Mouse (Mus musculus): ENCODE measurements around the gene Glrx3.

Gene Glrx3

DNA sequence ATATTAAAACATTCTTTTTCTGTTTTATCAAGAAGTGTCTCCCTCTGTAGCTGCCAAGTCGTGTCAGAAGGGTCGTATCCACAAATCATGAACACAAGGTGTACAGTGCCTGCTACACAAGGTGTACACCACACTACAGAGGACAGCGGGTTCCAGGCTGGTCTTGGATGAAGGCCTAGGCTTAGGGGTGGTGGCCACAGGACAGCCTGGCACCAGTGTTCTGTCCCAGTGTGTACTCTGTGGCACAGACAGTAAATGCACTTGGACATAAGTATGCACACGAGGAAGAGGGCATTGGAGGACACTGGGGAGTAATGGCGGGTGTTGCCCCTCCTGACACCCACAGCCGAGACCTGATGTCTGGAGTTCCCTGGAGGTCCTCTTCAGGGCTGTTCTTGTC, 34.7 kb downstream of the Glrx3 start:
- no peak for DNase-seq (ENCODE audit: low spot score)

DNA sequence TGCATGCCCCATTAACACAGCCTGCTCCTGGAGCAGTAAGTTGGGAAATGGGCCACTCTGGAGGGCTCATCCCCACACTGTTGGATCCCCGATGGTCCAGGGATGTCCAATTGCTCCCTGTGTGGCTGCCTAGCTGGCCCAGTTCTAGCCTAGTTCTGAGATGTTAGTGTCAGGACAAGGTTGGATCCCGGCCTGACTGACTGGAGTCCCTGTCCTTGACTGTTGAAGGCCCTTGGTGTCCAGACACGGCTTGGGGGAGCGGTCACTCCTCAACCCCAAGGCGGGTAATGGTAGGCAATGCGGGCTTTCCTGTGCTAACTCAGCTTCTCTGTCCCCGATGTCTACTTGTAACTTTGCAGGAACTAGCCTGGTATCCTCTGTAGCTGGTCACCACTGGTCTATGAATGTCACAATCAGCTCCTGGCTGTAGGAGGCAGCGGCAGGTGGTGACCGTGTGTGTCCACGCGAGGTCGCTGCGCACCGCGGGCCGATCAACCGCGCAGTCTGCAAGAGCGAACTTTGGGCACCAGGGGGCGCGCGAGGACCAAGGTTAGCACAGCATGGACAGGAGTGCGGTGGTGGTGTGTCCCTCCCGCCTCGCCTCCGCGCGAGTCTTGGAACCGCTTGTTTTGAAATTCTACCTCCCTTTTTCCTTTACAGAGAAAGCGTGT, 40.7 kb downstream of the Glrx3 start:
- DNase-seq (ENCODE audit: low spot score) = peak; percentile 100

DNA sequence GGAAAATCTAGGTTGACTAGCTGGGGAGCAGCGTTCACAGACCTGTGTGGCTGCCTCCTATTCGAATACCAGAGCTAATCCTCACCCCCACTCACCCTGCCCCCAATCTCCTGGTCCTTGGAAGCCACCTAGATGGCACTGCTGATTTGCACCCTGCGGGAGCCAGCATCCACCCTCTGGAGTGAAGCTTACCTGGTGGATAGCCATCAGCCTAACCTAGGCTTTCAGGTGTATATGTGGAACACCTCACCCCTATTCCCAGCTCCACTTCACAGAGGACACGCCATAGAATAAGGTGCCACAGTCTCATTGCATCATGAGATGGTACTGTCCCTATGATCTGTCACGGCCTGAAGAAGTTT, 41.2 kb downstream of the Glrx3 start:
- no peak for DNase-seq (ENCODE audit: low spot score)

DNA sequence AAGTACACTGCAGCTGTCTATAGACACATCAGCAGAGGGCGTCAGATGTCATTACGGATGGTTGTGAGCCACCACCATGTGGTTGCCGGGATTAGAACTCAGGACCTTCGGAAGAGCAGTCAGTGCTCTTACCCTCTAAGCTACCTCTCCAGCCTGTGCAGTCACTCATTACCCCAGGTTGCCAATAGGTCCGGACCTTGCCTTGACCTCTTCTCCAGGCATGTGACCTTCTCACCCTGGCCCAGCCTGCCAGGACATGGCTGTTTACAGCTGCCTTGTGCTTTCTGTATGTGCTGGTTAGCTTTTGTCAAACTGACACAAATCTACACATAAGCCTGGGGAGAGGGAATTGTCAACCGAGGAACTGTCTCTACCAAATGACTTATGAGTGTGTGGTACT, 43.4 kb downstream of the Glrx3 start:
- DNase-seq (ENCODE audit: low spot score) = no peak

DNA sequence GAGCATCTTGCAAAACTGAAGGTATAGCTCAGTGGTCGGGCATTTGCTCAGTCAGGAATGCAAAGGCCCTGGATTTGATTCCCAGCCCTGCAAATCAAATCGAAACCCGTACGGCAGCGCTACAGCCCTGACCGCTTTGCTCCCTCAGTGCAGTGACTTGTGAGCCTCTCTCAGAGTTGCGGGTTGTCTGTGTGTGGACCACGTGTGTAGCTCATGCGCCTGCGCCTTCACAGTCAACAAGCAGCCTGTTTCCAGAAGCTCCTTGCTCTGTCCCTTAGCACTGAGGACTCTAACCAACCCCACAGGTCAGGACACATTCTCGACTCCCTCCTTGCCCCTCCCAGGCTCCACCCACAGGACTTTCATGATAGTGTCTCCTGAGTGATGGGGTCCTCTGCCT, 46.6 kb downstream of the Glrx3 start:
- DNase-seq (ENCODE audit: low spot score) = no peak

DNA sequence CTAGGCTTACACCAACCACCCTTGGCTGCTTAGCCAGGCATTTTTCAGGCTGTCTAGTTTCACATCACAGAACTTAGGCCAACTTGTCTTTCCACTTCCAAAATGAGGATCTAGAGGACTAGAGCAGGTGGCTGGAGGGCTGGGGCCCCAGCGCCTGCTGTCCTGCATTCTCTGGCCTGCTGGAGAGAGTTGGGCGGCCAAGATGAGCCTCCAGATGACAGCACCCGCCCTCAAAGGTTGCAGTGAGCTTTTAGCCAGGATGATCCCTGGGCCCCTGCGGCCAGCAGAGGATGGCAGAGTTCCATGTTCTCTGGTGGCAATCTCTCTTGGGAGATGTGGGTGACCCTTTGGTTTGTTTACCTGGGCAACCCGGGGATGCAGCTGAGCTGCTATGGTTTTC, 51.0 kb downstream of the Glrx3 start:
- no peak for DNase-seq (ENCODE audit: low spot score)

DNA sequence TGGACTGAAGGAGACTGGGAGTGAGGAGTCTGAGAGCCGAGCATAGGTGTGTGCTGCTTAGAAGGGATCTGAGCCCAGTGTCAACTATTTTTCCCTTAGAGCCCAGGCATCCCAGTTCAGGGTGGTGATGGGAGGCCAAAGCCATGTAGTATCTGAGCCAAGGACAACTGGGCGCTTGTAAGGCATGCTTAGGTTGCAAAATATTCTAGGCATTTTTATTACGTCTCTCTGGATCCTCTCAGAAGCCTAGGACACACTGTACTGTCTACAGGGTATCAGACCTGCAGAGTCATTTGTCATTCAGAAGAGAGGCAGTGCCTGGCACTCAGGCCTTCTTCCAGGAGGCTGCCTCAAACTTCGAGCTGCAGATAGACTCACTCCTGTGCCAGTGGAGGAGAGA, 53.3 kb downstream of the Glrx3 start:
- DNase-seq (ENCODE audit: low spot score) = no peak

DNA sequence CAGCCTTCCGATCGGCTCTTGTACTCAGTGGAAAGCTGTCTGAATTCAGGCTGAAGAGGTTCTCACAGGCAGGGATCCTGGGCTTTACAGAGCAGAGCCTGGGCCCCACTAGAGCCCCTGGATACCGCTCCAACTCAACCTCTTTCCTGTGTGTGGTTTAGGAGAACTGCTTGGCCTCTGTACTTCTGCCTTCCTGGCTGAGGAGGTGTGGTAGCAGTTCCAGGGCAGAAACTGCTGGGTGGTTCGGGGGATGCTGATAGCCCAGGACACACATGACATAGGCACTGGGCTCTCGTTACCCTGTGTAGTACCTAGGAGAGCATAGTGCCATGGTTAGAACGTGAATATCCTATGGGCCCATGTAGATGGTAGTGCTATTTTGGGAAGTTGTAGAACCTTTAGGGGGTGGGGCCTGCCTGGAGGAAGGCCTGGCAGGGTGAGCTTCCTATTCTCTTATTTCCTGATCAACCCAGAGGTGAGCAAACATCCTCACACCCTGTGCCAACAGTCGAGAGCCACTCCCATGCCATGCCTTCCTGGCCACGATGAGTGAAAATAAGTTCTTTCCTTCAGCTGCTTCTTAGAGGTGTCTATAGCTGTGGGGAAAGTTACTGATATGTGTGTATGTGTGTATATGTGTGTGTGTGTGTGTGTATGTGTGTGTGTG, 55.0 kb downstream of the Glrx3 start:
- DNase-seq (ENCODE audit: low spot score) = no peak

DNA sequence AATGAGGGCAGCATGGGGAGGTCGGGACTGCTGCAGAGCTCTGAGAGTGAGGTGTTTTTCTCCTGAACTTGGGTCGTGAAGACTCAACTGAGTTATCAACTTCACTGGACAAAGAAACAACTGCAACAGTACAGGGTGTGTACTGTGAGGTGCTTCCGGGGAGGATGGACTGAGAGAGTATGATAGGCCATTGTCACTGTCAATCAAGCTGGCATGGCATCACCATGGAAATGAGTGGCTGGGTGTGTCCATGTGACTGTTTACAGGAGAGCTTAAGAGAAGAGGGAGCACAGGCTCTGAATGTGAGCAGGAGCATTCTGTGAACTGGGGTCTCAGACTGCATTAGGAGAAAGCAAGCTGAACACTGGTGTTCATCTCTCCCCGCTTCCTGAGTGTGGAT, 61.3 kb downstream of the Glrx3 start:
- no peak for DNase-seq (ENCODE audit: low spot score)

DNA sequence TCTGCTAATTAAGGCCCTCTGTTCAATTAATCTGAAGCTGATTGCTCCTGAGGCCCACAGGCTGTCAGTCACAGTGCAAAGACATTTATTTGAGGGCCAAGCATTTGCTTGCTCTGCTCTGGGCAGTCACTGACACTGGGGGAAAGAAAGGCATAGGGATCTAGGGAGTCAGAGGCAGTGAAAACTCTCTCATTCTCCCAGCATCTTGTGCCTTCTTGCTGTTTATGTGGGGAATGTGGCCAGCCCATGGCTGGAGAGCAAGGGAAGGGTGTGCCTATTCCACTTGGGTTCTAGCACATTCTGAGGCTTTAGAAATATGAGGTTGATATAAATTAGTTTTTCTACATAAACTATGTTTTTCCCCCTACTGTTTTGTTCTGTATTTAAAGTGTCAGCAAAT, 80.2 kb downstream of the Glrx3 start:
- no peak for DNase-seq (ENCODE audit: low spot score)

DNA sequence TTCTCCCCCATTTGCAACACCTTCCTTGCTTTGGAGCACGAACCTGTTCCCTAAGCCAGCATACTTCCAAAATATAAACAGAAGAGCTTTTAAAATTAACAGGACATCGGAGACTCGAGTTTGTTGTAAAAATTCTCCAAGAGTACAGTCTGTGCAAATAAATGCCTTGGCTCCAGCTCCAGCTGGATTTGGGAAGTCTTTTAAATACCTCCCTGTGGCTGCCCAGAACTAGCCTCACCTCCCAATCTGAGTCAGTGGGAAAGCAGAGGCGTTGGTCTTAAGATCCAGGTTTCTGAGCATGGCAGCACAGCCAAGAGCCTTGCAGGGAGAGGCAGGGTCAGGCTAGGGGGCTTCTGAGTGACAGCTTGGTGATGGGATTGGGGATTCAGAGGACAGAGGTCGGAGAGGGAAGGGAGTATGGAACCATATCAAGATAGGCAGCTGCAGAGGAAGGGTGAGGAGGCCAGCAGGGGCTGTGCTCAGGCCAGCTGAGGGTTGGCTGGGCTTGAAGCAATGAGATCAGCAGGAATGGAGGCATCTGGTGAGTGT, 80.7 kb downstream of the Glrx3 start:
- peak; percentile 13 for DNase-seq (ENCODE audit: low spot score)
